Mouse (Mus musculus) inflammation-experienced regulatory T-cells, adult 6 months (primary cell): ENCODE results near the gene Tmem116. TPM values are rescaled to one million over a fixed set of nuclear protein-coding genes. Genes with fewer than 3 reads are reported as not detected.

Experiments used
- ATAC-seq: one replicate; pipeline ENCODE4 v1.8.0; 2017
- polyA plus RNA-seq, 3 experiments: library from polyadenylated mRNA; unstranded; fragments of 100-300 nt; shearing (Covaris generic); gene quantifications; one replicate each; pipeline ENCODE4 v1.2.1; 2017

The Tmem116 gene
- 1 to 10 TPM in 2 of 3 experiments, under 1 TPM in 1; 0.24 to 3.1 (median 1.1) TPM for polyA plus RNA-seq

DNA sequence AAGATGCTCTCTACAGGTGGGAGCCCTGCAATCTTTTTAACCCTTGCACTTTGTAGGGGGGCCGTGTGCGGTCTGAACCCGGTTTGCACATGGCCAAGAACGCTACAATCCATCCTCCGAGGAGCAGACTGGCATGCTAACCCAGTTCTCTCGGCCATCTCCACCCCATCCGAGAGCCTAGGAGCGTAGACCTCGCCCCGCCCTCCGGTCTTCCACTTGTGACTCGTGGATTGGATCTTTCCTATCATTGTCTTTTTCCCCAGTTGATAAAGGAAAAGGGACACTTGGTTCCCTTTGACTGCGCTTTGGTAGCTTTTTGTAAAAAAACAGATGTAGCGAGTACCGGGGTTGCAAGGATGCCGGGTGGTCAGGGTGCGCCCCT, at the start of gene Tmem116:
TSS of gene Tmem116 (plus strand) at position 250 of the 382 bp plus-strand sequence.
- no peak for ATAC-seq

DNA sequence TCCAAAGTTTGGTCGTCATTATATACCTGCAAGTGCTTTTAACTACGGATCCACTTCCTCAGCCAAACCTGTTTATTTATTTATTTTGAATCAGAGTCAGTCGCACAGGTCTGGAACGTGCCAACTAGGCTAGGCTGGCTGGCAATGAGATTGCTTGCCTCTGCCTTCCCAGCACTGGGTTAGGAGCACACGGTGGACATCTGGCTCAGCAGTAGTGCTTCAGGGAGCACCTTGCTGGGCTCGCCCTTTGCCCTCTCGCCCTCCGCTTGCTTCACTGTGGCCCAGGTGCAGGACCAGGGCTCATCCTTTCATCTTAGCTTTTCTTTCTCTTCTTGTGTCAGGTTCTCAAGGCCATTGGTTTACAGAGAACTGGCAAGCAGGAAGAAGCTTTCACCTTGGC, 43.8 kb upstream of the Tmem116 start:
- ATAC-seq, result no peak

DNA sequence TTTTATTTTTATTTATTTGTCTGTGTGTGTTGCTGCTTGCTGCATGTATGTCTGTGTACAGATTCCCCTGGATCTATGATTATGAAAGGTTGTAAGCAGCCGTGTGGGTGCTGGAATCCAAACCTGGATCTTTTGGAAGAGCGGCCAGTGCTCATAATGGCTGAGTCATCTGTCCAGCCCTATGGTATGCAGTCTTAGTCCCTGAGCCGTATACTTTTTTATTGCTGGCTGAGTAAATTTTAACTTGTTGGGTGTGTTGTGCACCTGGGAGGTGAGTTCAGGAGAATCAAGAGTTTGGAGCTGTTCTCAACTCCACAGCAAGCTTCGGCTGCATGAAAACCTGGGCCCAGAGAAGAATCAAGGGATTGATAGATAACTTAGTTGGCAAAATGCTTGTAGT, 40.7 kb upstream of the Tmem116 start:
- no peak for ATAC-seq

DNA sequence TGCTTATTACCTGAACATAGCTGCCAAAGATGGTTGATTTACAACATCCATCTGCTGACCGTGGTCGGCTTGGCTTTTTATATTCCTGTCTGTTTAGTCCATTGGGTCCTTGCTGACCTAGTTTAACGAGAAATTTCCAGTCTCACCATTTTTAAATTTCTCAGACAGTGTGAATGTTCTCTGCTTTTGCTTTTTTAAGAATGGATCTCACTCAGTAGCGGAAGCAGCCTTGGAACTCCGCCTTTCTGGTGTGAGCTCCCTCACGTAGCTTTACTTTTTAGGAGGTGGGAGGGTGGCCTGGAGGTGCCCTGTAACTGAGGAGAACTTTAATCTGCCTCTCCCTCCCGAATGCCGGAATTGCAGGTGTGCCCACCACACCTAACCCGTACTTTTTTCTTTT, 31.0 kb upstream of the Tmem116 start:
- no peak for ATAC-seq

DNA sequence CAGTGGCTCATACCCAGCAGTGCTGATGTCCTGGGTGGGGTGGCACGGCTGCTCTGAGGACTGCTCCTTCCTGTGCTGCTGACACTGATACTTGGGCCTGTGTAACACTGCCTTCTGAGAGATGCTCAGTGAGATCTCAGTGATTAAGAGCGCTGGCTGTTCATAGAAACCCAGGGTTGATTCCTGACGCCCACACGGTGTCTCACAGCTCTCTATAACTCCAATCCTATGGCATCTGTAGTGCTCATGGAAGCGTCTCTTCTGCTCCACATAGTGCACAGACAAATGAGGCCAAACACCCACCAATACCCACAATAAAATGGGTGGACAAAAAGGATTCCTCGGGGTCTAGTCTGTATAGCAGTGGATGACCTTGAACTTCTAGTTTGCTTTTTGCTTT, 28.9 kb upstream of the Tmem116 start:
- ATAC-seq, result no peak

DNA sequence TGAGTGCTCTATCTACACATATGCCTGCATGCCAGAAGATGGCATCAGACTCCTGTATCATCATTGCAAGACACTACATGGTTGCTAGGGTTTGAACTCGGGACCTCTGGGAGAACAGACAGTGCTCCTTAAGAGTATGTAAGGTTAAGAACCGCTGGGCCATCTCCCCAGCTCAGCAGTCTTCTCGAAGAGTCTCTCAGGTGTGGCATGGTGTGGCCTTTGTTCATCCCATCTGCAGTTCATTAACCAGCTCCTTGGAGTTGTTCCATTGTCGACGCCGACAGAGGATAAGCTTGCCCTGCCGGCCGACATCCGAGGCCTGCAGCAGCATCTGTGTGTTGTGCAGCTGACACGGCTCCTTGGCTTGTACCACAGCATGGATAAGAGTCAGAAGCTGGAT, 28.4 kb upstream of the Tmem116 start:
- ATAC-seq, result no peak

DNA sequence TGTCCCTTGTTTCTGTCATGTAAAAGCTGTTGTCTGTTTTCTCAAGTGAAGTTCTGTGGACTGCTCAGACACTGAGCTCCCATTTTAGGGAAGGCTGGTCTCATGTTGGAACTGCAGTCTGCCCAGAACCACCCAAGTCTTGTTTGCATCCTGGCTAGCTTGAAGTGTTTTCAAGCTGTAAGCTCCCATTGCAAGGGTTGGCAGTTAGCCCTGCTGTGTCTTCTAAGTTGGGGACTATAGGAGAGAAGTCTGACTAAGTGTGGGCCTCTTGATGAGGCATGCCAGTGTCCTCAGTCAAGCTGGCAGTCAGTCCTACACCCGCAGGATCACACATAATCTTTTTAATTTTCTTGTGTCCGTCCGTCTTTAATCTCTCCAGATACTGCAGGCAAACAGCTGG, 22.7 kb upstream of the Tmem116 start:
- no peak for ATAC-seq

DNA sequence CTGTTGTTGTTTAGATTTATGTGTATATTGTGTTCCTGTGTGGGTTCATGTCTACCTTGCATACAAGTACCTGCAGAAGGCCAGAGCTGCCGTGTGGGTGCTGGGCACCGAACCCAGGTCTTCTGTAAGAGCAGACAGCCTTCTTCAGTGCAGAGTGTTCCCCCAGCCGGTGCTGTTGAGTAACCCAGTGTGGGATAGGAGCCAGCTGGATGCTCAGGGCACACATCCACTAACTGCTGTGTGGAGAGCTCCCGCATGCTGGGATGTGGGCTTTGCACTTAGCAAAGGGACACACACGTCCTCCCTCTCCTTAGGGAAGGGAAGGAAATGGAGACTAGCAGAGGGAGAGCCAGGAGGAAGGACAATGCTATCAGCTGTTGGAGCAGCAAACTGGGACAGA, 13.6 kb upstream of the Tmem116 start:
- no peak for ATAC-seq

DNA sequence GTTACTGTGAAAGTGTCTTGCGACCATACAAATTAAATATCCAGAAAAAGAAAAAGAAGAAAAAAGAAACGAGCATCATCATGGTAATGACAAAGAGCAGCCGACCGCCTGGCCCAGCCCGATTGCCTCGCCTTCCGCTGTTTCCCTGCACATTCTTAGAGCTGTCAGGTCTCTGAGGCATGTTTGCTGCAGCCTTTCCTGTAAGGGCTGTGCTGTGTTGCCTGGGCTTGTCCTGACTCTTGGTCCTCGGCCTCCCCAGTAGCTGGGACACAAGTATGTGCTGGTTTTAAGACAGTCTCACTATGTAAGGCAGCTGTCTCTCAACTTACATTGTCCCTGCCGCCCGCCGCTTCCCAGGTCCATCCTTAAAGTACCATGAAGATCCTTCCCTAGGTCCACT, 12.9 kb upstream of the Tmem116 start:
- no peak for ATAC-seq

DNA sequence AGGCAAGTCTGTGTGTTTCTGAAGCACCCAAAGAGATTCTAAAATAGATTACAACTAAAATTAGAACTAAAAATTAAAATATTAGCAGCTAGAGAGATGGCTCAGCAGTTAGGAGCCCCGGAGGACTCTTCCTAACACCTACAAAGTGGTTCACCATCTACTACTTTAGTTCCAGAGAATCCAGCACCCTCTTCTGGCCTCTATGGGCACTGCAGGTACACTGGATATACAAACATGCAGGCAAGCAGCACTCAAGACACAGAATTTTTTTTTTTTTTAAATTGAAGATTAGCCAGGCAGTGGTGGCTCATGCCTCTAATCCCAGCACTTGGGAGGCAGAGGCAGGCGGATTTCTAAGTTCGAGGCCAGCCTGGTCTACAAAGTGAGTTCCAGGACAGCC, 8.1 kb upstream of the Tmem116 start:
- ATAC-seq, result no peak

DNA sequence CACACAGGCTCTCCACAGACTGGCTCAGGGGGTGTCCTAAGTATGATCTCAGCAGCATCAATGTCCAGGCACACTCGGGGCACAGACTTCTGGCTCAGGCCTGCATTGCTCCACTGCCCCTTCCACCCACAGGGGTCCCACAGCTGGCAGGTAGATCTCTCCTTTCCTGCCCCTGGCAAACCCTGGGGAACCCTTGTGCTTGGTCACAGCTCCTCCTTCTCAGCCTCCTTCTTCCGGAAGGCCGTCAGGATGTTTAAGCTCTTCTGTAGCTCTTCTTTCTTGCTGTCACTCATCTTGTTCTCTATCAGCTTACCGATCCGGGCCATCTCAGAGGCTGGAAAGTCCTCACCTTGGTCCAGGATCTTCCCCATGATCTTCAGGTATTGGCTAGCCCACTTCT, 6.8 kb upstream of the Tmem116 start:
- ATAC-seq, result no peak

DNA sequence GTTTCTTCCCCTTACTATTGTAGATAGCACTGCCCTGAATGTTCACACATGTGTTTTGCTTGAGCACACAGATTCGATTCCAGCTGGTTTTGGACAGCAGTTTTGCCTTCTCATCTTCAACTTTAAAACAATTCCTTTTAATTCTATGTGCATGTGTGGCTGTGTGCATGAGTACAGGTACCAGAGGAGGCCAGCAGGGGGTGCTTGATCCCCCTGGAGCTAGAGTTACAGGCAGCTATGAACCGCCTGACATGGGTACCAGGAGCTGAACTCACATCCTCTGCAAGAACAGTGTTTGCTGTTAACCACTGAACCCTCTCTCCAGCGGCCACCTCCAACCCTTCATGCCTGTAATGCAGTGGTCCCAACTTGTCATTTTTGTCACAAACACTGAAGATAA, 3.2 kb upstream of the Tmem116 start:
- no peak for ATAC-seq

DNA sequence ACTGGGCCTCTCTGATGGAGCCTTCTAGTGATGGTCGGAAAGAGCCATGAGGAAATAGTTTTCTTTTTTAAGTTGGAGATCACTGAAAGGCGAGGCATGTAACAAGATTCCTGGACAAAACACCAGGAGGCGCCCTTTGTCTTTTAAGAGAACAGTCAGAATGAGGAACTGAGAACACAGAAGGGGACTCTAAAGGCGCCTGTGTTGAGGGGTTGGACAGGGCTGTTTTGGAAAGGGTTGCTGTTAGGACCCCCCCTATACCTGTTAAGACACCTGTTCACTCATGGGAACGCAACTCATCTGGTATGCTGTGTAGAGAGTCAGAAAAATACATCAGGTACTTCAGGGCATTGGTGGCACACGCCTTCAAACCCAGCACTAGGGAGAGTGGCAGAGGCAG, 1.7 kb upstream of the Tmem116 start:
- no peak for ATAC-seq

DNA sequence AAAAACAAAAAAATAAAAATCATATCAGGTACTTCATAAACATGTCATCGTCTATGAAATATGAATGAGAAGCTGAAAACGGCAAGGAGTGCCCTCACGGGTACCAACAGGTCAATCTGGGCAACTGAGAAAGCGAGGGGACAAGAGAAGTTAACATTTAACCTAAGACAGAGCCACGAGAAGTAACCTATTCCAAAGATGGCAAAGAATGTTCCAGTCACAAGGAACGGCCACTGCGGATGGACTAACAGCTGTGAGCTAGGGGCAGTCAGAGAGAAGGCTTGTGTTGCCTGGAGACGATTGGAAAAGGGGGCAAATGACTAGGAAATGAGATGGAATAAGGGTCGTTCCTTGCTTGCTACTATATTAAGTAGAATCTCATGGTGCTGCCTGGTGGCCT, 1.2 kb upstream of the Tmem116 start:
- ATAC-seq, result no peak

DNA sequence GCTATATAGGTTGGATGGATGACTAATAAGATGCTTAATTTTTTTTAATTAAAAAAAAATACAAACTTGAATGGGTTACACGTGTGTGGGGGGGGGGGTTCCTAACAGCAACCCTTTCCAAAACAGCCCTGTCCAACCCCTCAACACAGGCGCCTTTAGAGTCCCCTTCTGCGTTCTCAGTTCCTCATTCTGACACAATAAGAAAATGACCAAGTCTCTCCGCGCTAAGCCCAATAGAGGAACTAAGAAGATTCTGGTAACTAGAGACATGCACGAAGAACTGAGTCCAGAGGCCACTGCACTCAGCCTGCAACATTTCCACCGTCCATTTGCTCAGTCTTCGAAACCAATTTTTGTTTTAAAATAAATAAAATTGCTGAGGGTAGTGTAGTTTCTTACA, 490 bp upstream of the Tmem116 start:
- no peak for ATAC-seq

DNA sequence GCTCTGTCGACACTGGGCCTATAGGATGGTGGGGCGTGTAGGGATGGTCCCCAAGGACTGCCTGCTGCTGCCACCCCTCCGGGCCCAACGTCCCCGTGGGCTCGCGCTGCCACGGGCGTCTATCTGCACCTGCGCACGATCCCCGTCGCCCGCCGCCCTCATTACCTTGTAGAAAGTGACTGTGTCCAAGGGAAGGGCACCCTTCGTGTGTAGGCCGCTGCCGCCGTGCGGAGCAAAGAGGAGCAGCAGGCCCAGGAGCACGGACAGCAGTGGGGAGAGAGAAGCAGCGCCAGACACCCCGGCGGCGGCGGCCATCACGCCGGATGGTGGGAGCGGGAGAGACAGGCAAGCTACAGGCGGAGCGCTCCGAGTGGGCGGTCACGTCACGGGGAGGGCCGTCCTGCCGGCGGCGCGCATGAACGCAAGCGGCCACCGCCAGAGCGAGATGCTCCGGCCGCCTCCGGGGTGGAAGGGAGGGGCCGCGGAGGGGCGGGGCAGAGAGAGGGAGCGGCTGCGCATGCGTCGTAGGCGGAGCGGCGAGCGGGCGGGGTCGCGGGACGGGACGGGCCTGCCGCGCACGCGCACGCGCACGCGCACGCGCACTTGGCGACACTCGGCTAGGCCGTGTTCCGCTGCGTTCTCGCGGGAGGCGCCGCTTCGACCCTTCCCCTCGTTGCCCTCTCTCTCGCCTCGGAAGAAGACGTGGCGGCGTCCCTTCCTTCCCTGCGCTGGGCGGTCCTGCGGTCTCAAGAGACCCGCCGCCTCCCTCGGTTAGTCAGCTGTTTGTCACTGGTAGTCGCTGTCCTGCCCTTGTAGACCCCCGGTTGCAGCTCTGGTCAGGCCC, 555 bp downstream of the Tmem116 start, which contains the start of gene Erp29:
TSS of gene Erp29 (minus strand) at position 481 of the 844 bp plus-strand sequence.
- ATAC-seq, result peak; percentile 91

DNA sequence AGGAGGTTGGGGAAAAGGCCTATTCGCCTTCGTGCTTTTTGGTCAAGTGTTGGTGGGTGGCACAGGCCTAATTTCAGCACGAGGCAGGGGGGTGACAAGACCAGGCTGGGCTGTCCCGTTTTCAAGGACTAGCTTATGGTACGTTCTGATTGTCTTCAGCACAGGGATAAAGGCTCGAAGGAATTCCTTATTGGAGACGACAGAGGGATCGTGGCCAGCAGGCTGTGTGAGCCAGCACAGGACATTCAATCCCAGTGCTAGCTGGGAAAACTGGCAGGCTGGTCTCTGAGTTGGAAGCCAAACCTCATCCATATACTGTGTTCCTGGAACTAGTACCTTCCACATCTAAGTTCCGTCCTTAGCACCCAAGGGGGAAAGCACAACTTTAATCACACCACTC, 1.2 kb downstream of the Tmem116 start:
- ATAC-seq, result no peak

DNA sequence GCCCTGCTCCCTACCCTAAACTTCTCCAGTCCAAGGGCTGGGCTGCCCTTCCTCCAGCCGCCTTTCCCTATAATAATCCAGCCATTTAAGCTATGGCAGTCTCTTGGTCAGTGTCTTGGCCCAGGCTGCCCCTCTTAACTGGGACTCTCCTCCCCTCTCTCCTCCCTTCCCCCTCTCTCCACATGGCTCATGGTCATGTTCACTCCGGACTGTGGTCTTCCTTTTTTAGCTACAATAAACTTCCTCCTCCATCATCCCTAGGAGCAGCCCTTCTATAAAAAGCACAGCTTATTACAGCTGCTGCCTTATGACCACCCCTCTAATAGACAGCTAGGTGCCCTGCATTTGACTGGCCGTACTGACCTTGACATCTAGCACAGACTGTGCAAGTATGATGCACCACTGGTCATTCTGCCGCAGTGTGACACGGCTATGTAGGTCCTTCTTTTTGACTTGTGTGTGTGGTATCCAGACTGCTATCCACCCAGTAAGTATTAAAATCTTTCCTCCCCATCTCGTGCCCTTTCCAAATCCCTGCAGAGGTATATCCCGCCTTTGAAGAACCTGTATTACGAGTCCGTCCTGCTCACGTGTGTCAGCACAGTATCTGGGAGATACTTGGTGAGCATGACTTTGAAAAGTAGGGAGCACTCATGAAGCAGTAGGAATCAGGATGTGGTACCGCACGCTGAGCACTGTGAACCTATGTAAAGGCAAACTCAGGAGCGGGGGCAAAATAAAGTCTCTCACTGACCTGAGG, 2.2 kb downstream of the Tmem116 start:
- ATAC-seq, result no peak

DNA sequence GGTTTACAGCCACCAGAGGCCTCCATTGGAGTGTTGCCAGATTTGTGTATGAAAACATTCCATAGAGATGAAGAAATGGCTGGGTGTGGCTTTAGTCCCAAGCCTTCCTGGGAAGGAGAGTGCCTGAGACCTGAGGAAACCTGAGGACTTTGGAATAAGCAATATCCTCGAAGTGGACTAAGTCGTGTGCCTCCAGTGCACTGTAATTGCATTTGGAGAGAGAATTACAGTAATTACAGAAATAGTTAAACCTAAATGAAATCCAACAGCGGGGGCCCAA, 2.8 kb downstream of the Tmem116 start:
- no peak for ATAC-seq

DNA sequence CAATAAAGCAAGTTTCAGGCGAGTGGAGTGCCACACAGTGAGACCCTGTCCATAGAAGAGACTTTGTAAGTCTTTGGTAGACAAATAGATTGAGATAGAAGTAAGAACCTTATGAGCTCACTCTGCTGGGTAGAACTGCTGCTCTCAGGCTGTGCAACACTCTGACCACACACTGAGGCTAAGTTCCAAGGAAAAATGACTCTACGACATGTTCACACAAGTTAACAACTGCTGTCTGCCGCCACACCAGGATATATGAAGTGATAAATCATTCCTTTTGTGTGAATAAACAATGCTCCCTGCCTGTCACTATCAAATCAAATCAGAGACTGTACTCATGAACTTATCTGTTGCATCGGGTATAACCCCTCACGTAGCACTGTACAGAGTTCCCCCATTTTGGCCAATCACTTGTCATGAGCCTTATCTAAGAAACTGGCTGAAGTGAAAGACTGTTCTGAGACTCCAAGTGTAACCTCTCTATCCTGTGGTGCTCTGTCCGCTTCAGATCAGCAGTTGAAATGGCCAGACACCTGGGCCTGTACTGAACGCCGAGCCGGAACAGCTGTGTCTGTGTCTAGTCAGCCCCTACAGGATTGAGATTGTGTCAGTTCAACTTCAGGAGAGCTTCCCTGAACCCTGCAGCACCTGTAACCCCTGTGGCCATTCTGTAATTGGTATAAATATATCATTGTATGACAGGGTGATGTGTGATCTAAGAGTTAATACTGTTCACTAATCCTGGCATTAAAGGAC, 4.0 kb downstream of the Tmem116 start:
- ATAC-seq, result no peak

DNA sequence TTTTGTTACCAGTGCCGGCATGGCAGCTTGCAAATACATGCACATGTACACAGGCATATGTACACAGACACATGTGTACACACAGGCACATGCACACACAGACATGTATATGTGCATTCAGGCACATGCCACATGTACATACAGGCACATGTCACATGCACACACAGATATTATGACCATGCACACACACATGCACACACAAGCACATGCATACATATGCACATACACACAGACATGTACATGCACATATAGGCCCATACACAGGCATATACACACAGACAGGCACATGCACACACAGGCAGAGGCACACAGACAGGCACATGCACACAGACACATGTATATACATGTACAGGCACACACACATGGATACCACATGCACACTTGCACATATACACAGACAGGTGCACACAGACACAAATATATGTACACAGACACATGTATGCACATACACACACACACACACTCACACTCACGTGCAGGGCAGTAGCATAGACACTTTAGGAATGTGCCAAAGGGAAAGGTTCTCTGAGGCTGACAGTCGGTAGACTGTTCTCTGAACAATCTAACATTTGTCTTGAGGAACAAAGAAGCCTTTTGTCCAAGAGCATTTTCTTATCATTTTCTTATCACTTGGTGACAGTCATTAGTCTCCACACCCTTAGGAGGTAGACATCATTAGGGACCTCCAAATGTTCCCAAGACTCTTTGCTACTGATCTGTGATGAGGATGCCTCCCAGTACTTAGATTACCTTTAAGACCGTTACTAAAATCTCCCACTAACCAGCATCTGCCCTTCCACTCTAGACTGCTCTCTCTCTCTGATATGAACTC, 9.9 kb downstream of the Tmem116 start:
- no peak for ATAC-seq

DNA sequence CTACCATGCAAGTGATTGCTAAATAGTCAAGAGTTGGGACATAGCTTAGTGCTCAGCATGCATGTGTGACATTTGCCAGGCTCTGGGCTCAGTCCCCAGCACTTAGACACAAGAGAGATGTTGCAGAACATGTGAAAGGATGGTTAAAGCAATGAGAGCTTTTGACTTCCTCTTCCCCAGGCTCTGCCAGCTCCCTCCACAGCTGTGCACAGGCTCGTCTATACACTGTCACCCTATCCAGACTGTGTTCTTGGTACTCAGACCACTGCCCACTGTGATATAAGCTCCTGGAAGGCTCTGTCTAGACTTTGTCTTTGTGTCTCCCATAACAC, 10.4 kb downstream of the Tmem116 start:
- ATAC-seq, result no peak

DNA sequence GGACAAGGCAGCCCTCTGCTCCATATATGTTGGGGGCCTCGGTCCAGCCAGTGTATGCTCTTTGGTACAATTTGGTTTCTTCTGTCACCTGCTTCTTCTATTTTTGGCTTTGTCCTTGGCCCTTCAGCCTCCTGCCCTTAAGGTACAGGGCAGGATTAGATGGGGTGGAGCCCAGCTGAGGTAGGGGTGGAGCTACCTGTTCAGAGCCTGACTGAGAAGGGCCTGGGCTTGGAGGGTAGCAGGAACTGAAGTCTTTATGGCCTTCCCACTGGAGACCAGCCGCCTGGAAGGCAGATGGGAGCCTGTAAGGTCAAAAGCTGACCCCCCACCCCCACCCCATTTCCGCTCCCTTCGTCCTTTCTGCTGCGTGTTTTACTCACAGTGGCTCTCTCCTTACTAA, 11.3 kb downstream of the Tmem116 start:
- no peak for ATAC-seq
